Mouse (Mus musculus) right cerebral cortex, postnatal 36 days (tissue): ENCODE data around the gene Ncf4.
A peak's percentile ranks its signal among the peaks of the same experiment; 100 is the strongest.

ENCODE experiments used
- DNase-seq, 2 experiments: peaks; one replicate each; pipeline ENCODE4 v3.0.0; 2022; ENCODE audit warnings: low spot score in 2 of 2, mixed read lengths in 1 of 2

The Ncf4 gene

DNA sequence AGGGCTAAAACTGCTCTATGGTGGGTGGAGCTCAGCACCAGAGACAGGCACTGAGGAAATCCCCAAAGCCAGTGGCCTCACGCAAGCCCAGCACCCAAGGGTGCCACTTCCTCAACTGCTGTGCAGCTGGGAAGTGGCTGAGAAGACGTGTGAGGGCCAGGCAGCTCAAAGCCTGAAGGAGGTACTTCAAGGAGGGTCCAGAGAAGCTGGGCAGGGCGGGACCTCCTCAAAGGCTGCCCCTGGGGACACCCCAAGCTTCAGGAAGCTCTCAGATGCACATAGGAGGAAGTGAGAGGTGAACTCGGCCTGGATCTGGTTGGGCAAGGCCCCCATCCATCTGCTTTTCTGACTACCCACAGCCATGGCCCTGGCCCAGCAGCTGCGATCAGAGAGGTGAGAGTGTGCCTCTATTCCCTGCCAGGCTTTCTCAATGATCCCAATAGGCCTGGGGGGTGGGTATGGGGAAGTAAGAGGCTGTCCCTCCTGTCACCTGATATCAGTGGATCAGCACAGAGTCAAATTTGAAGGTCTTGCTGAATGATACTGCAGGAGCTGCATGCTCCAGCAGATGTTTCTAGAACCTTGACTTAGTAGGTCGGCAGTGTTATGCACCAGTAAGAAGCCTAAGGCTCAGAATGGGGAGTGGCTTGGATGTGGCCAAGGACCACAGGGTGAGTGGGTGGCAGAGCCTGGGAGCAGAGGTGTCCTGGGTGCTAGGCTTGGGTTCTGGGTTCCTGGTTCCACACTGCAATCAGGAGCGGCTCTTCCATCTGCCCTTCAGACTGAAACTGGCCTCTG, at the start of gene Ncf4:
Gene Ncf4, plus strand, starts transcription at position 107 of the 798 bp plus-strand sequence.
- no peak for DNase-seq

DNA sequence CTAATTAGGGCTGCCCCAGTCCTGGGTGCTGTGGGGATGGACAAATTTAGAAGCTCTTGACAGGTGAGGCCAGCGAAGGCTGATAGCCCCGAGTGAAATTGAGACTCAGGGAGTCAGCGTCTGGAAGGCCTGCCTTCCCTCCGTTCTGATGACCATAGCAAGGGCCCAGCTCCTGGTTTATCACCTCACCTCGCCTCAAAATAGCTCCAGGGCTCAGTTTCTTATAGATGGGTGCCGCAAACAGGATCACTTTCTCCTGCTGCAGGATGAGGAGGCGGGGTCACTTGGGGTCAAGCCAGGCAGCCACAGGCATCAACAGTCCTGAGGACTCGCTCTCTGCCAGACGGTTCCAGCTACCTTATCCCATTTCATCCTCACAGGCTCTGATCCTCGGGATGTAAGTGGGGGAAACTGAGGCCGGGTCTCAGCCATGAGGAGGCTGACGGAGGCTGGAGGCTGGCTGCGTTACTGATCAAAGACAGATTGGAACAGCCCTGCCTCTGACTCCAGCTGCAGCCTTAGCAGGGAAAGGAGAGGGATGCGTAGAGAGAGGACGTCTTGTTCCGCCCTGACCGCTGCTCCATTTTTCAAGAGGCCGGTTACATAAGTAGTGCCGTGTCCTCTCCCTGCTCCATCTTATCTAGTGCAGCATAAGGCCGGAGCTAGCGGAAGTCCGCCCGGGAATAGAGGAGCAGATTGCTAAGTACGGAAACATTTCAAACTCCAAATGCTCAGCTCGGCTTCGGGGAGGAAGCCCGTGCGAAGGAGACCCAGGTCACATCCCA, 49.3 kb upstream of the Ncf4 start:
- DNase-seq = peak in 1 of 2 experiments; percentile 34

DNA sequence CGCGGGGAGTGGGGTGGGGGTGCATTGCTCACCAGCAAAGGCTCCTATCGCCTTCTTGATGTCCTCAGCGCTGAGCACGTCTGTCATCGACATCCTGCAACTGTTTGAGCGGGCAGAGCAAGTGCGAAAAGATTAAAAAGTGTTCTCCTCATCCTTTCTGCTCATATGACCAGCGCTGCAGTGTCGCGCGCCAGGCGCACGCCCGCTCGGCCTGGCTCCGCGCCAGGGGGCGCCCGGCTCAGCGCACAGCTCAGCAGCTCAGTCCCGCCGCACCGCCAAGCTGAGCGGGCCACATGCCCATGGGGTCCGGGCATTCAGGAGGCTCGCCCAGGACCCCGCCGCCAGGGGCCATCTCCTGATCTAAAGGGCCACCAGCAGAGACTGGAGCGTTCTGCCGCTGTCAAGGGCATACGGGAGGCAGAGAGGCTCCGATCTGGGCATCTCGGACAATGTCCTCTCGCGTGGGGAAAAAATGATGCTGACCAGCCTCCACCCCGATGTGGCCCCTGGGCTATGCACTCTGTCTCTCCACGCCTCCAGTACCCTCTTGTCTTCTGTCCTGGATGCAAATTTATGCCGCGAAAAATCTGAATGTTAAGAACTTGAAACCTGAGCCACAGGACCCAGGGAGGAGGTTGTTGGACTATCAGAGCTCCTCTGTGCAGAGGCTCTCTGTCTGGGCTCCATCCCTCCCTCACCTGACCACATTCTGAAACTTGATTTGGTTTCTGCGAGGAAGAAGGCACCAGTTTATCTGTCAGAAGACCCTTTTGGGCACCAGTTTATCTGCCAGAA, 40.4 kb upstream of the Ncf4 start:
- no peak for DNase-seq

- DNase-seq = no peak
Observed at GRCm38 (mm10) chr15:78205192-78205591, 39.4 kb upstream of the Ncf4 start.

DNA sequence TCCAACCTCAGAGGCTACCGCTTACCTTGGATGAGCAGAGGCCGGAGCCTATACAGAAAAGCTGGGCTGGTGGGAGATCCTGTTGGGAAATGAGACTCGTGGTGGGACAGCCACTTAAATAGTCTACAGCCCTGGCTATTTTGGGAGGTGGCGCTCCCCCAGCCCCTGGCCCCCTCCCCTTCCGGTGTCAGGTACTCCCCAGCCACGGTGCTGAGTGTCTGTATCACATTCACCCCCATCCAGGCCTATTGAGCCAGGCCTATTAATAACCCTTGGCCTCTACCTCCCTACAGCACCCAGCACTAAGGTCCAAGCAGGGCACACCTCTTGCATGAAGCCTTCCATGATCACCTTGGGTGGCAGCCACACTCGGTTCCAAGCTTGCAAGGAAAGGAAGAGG, 38.3 kb upstream of the Ncf4 start, which contains the start of gene Pvalb:
Gene Pvalb, minus strand, starts transcription at position 89 of the 400 bp plus-strand sequence.
- DNase-seq = no peak

- no peak for DNase-seq
Observed at GRCm38 (mm10) chr15:78210203-78210602, 34.4 kb upstream of the Ncf4 start.

- no peak for DNase-seq
Observed at GRCm38 (mm10) chr15:78211367-78211766, 33.2 kb upstream of the Ncf4 start.

- no peak for DNase-seq
Observed at GRCm38 (mm10) chr15:78215269-78215668, 29.3 kb upstream of the Ncf4 start.

DNA sequence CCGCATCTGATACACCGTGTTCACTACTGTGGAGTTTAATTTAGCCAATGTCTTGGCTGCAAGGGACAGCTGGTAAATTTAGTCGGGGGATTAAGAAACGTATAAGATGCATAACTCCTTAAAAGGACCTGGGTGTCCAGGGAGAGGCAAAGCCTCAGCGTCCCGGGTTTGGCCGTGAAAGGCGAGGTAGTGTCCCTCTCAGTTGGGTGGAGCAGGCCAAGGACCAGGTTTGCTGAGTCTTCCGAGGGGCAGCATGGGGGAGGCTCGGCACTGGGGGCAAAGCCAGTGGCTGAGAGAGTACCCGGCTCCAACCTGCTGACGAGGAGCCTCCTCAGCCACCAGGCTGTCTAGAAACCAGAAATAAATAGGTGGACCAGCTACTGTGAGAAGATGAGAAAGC, 16.8 kb upstream of the Ncf4 start:
- DNase-seq = no peak

GRCm38 (mm10) chr15:78231346-78232331, 13.0 kb upstream of the Ncf4 start:
- no peak for DNase-seq

GRCm38 (mm10) chr15:78234823-78235509, 9.6 kb upstream of the Ncf4 start:
- no peak for DNase-seq

- DNase-seq = no peak
Observed at GRCm38 (mm10) chr15:78239453-78239852, 5.1 kb upstream of the Ncf4 start.

- no peak for DNase-seq
Observed at GRCm38 (mm10) chr15:78239956-78240617, 4.5 kb upstream of the Ncf4 start.

DNA sequence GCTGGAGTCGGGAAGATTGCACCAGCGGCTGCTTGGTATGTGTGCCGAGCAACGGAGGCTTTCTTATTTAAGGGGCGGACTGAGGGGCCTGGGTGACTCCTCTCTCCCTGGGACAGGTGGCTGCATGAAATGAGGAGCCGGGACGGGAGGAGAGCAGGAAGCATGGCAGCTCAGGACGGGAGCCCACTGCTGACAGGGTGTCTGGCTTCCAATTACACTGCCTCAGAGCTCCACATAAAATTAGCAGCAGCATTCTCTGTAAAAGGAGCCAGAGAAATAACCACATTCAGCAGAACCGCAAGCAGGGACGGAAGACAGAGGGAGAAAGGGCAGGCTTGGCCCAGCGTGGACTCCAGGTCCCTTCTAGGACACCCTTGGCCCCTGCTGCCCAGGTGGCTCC, 3.3 kb upstream of the Ncf4 start:
- DNase-seq = no peak

DNA sequence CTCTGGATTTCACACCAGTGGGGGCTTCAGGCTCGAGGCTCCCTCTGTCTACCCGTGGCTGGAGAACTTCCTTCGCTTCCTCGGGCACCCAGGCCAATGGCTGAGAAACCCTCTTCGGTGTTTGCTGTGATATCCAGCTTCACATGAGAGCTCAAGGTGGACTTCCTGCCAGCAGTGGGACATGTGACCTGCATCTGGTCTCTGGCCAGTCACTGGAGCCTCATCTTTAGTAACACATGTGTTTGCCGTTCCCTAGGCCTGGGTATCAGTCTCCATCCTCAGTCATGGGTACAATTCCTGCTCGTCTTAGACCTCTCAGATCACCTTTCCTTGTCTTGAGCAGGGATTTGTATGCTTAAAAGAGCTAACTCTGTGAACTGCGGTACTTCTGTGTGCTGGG, 1.5 kb upstream of the Ncf4 start:
- DNase-seq = no peak

- peak in 1 of 2 experiments; percentile 21 for DNase-seq
Observed at GRCm38 (mm10) chr15:78243774-78244173, 827 bp upstream of the Ncf4 start.

DNA sequence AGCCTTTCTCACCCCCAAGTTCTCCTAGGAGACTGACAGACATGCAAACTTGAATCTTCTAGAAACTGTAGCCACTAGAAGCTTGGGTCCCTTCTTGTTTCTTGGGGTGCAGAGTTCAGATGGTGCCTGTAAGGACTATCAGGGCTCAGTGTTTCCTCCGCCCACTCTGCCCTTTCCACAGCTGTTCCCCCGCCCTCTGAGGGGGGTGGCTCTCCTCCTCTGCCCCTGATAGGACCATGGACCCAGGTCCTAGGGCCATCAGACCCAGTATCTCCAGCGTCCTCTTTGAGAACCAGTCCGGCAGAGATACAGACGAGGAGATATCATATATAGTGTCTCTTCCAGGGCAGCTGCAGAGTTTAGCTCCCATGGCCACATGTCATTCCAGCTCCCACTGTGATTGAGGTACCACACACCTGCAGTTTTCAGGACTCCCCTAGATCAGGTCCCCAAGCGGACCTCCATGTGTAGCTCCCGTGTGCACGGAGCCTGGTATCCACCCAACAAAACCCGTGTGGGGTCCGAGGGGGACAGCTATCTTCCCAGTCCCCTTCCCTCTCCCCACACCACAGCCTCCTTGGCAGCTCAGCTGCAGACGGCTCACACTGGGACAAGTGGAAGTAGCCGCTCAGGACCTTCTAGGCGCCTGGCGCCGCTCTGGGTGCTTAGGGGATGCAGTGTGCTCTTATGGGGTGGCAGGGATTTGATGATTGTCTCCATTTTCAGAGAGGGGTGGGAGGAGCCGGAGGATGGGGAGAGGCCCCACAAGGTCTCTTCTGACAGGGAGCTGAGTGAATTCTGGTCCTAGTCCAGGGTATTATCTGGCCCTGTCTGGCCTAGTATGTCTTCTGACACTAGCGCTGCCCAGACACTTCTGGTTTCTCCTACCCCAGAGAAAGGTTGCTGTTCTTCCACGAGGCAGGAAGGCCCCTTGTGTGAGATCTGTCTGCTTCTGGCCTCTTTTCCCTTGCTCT, 1.8 kb downstream of the Ncf4 start:
- DNase-seq = no peak

GRCm38 (mm10) chr15:78247659-78248058, 3.1 kb downstream of the Ncf4 start:
- DNase-seq = no peak

DNA sequence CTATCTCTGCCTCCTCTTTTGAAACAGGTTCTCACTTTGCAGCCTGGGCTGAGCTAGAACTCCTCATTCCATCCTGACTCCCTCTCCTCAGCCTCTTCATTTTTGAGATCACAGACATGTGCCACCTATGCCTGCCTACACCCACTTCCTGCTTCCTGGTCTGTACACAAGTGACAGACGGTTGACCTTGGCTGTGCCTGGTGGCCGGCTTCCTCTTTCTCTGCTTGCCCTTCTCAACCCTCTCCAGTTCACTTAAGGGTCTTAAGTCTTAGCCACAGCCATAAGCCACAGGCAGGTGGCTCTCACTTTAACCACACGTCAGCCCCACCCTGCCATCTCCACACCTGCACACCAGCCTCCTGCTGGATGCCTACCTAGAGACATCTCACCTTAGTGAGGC, 3.8 kb downstream of the Ncf4 start:
- DNase-seq = no peak
